Mouse (Mus musculus) cortical plate, adult 2 months (tissue): Measurements from ENCODE around the gene C3ar1. TPM values are rescaled to one million over a fixed set of nuclear protein-coding genes. Genes with fewer than 3 reads are reported as not detected.

ENCODE experiments used
- H3K27ac ChIP-seq: fragments of 200-500 bp; 2 replicates; pipeline ENCODE4 v1.5.1; 2012; ENCODE audit warnings: low read length, control low read depth, inconsistent platforms; ENCODE audit not compliant: insufficient read depth
- H3K4me1 ChIP-seq: fragments of 200-500 bp; 2 replicates; pipeline ENCODE4 v1.6.1; 2011; ENCODE audit warnings: low read length; ENCODE audit not compliant: control insufficient read depth, insufficient read depth
- H3K4me3 ChIP-seq: fragments of 200-500 bp; 2 replicates; pipeline ENCODE4 v1.5.1; 2011; ENCODE audit warnings: mild to moderate bottlenecking, low read length, control low read depth; ENCODE audit not compliant: insufficient read depth
- CTCF ChIP-seq: fragments of 200-500 bp; IDR thresholded peaks from 2 replicates; pipeline ENCODE4 v1.5.1; 2011; ENCODE audit warnings: mild to moderate bottlenecking, control low read depth, low read length; ENCODE audit not compliant: insufficient read depth; ENCODE audit errors: extremely low read depth
- POLR2A ChIP-seq: fragments of 200-500 bp; IDR thresholded peaks from 2 replicates; pipeline ENCODE4 v1.6.1; 2011; ENCODE audit warnings: mild to moderate bottlenecking, low read length, control low read depth; ENCODE audit not compliant: insufficient read depth; ENCODE audit errors: extremely low read depth
- polyA plus RNA-seq: library from polyadenylated mRNA; depleted of rRNA; stranded (reverse); fragments of >200 nt; gene quantifications from 2 replicates; pipeline ENCODE4 v1.2.3, GENCODE M21; 2012

C3ar1 gene
- polyA plus RNA-seq, 1 experiment: 1.5 TPM

DNA sequence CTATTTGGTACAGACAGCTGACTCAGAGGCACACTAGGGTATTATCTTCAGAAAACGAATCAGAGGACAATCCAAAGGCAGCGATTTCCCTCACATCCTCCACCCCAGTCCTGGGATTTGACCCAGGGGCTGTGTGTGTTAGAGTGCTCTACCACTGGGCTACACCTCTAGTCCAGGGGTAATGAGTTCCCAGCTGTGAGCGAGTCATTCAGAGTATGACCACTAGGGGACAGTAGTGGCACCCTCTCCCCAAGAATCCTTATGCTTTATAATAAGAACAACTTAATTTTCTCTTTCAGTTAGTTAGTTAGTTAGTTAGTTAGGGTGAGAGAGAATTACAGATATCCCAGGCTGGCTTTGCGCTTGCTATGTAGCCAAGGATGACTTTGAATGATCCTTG is 21.6 kb downstream of the C3ar1 start:
- Histone ChIP-seq H3K4me3 (no peak overlapping the region), H3K4me1 (peaks cover 2% of the 10 kb centered on the region; the same call in 1 of the 2 replicates), H3K27ac (no peak overlapping the region)
- TF ChIP-seq CTCF (peak; percentile 66), POLR2A (no peak)

DNA sequence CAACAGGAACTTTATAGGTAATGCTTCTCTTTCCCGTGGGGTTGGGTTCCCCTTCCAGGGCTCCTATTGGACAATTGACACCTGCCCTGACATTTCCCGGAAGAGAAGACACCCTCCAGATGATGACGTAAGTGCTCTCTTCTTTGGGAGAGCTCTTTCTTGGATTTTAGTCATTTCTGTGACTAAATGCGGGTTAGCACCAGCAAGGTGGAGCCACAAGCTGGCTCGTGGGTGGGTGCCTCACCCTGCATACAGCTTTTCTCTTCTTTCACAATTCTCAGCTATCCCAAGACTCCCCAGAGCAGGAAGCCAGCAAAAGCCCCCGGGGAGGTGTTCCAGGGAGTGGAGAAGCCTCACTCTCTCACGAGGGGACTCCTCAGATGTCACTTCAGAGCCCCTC is 23.1 kb downstream of the C3ar1 start:
- Histone ChIP-seq H3K4me3 (no peak overlapping the region), H3K4me1 (peaks cover 2% of the 10 kb centered on the region; the same call in 1 of the 2 replicates), H3K27ac (no peak overlapping the region)
- TF ChIP-seq POLR2A (no peak), CTCF (no peak)

DNA sequence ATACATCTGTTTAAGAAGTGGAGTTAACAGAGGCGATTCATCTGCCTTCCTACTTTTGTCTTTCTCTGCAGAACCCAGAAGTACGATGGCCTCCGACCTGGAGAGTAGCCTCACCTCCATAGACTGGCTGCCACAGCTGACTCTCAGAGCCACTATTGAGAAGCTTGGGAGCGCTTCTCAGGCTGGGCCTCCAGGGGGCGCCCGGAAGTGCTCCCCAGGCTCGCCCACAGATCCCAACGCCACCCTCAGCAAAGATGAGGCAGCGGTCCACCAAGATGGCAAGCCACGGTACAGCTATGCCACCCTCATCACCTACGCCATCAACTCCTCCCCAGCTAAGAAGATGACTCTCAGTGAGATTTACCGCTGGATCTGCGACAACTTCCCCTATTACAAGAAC is 27.9 kb downstream of the C3ar1 start:
- no peak overlapping the region for H3K27ac ChIP-seq
- H3K4me3 ChIP-seq: no peak overlapping the region
- H3K4me1 ChIP-seq: peaks cover 11% of the 10 kb centered on the region
- TF ChIP-seq CTCF (0 out of 2 replicates have a peak, but pooled peaks have one; percentile 14), POLR2A (no peak)

- no peak for TF ChIP-seq POLR2A
- no peak for TF ChIP-seq CTCF
- Histone ChIP-seq H3K27ac (no peak overlapping the region), H3K4me3 (peak overlapping the region; percentile 44), H3K4me1 (peaks cover 15% of the 10 kb centered on the region)
Measured at GRCm38 (mm10) chr6:122825923-122826742, 29.8 kb downstream of the C3ar1 start.

DNA sequence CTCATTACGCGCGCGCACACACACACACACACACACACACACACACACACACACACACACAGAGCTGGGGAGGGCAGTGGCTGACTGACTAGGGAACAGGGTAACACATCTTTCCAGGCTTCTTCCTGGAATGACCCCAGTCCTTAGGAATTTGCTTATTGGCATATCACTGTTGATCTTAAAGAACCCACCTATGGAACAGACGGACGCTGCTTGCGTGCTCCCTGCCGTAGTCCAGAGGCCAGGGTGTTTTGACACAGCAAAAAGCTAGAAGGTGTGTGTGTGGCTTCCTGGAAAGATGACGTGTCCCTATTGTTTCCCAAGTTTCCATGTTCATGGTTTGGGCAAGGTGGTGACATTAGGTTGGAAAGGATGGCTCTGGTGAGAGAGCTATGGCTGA is 30.8 kb downstream of the C3ar1 start:
- Histone ChIP-seq H3K4me1 (peaks cover 15% of the 10 kb centered on the region), H3K27ac (no peak overlapping the region), H3K4me3 (no peak overlapping the region)
- TF ChIP-seq POLR2A (no peak), CTCF (no peak)

GRCm38 (mm10) chr6:122824086-122824485 is 31.9 kb downstream of the C3ar1 start:
- Histone ChIP-seq H3K4me1 (peaks cover 15% of the 10 kb centered on the region), H3K27ac (no peak overlapping the region), H3K4me3 (no peak overlapping the region)
- no peak for TF ChIP-seq CTCF
- TF ChIP-seq POLR2A: no peak

DNA sequence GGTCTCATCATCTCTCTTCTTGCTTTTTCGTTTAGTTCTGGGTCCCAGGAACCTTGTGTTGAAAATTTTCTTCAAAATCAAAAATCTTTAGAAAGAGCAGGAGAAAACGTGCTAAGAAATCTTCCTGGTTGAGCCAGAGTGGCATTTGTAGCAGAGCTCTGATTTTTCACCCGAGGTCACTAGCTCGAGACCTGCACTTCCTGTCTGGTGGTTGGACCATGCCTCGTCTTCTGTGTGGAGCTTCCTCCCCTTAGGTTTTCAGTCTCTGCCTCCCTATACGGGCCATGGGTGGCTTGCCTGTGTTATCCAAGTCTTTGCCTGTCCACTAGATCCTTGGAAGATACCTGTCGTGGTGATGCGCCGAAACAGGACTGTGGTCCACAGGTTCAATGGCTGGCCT is 34.1 kb downstream of the C3ar1 start:
- Histone ChIP-seq H3K27ac (no peak overlapping the region), H3K4me1 (peaks cover 15% of the 10 kb centered on the region), H3K4me3 (no peak overlapping the region; the same call in 1 of the 2 replicates)
- no peak for TF ChIP-seq CTCF
- no peak for TF ChIP-seq POLR2A

DNA sequence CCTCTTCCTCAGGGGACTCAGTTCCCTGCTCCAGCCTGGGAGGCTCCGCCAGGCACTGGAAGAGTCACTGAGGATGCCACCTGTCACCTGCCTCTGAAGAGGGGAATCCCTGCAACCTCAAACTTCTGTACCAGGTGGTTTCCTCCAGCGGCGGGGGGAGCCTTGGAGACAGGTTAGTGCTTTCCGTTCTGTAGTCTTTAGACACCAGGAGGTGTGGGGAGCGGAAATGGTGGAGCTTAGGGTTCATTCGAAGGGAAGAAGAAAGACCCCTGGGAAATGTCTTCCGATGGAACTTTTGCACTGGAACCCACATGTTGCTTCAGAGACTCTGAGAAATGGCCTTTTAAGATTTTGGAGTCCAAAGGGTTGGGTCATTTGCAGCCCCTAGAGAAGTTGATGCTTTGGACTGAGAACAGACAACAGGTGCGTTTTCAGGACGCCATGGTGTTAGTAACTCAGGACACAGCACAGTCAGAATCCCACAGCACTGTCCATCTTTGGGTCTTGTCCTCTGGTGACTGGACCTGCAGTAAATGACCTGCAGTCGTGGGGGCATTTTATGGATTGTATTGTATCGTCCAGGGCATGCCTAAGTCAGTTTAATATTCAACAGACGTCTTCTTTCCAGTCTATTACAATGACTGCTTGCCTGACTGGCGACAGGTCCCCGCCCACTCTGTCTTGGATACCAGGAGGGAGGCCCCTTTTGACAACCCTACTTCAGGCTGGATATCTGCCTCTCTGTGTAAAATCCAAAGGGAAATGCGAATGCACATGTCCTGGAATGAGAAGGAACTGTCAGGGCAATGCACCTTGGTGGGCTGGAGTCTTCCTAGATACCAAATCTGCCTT is 34.9 kb downstream of the C3ar1 start:
- H3K27ac ChIP-seq: no peak overlapping the region
- peak overlapping the region; percentile 92 for H3K4me3 ChIP-seq
- peaks cover 12% of the 10 kb centered on the region; the same call in 1 of the 2 replicates for H3K4me1 ChIP-seq
- TF ChIP-seq CTCF: no peak
- no peak for TF ChIP-seq POLR2A

DNA sequence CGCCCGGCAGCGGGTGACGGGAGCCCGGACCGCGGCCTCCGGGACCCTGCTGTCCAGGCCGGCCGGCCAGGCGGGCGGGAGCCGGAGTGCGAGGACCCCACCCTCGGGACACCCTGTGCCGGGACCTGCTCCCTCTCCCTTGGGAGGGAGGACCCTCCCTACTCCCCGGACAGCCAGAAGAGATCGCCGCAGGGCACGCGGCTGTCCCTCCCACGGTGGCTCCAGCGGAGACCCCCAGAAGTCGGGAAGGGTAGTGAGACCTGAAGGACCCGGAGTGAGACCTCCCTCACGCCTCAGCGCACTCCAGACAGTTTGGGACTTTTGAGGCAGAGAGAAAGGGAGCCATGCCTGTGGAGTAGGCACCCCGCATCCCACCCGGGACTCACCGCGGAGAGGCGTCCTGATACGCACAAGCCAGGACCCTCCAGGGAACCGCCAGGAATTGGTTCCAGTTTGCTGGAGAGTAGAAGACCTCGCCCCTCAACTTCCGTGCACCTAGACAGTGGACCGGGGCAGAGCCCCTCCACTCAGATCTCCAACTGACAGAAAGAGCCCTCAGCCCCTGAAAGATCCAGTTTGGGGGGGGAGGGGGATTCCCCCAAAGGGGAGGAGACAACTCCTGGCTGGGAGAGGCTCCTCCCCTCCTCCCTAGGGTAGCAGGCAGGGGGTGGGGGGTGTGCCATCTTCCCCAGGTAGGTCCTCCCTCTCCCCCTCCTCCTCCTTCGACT is 35.7 kb downstream of the C3ar1 start:
- no peak for TF ChIP-seq POLR2A
- TF ChIP-seq CTCF: no peak
- Histone ChIP-seq H3K4me3 (peak overlapping the region; percentile 92), H3K4me1 (peaks cover 8% of the 10 kb centered on the region; the same call in 1 of the 2 replicates), H3K27ac (peak overlapping the region; percentile 7; the same call in 1 of the 2 replicates)
